Mouse (Mus musculus) testis, postnatal 14 days (tissue): Measurements from ENCODE around the gene Pim2.
A peak's percentile ranks its signal among the peaks of the same experiment; 100 is the strongest.
"Not testable (repeated sequence)": the region's sequence is repeated elsewhere in the genome, so short reads cannot be mapped to it uniquely, and the experiment has no call there.

Source experiments
- DNase-seq: peaks from one replicate; pipeline ENCODE4 v3.0.0; 2021; ENCODE audit warnings: low spot score

Gene Pim2

GRCm38 (mm10) chrX:7907735-7908134 lies 29.7 kb downstream of the Pim2 start, which contains the start of gene Gm10491:
Gm10491 (minus strand) TSS chrX:7907835.
- no peak for DNase-seq

DNA sequence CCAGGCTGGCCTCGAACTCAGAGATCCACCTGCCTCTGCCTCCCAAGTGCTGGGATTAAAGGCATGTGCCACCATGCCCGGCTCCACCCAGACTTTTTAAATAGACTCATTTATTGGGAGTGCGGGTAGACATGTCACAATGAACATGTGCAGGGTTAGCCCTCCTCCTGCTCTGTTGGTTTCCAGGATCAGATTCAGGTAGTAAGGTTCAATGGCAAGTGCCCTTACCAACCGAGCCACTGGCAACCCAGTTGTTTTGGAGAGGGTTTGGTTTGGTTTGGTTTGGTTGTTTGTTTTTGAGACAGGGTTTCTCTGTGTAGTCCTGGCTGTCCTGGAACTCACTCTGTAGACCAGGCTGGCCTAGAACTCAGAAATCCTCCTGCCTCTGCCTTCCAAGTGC lies 31.2 kb downstream of the Pim2 start, which contains the start of gene Gm10490:
Gene Gm10490, plus strand, starts transcription at position 301 of the 400 bp plus-strand sequence.
- DNase-seq, result not testable (repeated sequence)

- DNase-seq, result no peak
These were observed 32.4 kb downstream of the Pim2 start for GRCm38 (mm10) chrX:7910473-7910872.

- not testable (repeated sequence) for DNase-seq
These were observed 37.6 kb downstream of the Pim2 start for GRCm38 (mm10) chrX:7915669-7916068.

DNA sequence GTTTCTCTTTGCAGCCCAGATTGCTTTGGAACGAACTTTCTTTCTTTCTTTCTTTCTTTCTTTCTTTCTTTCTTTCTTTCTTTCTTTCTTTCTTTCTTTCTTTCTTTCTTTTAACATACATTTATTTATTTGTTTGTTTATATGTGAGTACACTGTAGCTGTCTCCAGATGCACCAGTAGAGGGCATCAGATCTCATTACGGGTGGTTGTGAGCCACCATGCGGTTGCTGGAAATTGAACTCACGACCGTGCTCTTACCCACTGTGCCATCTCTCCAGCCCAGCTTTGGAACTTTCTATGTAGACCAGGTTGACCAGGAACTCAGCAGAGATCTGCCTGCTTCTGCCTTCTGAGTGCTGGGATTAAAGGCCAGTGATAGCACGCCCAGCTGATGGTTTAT lies 39.9 kb downstream of the Pim2 start:
- not testable (repeated sequence) for DNase-seq

- DNase-seq, result no peak
These were observed 41.7 kb downstream of the Pim2 start, which contains the start of gene Pcsk1n for GRCm38 (mm10) chrX:7919601-7920383. Pcsk1n (plus strand) TSS chrX:7919822.

DNA sequence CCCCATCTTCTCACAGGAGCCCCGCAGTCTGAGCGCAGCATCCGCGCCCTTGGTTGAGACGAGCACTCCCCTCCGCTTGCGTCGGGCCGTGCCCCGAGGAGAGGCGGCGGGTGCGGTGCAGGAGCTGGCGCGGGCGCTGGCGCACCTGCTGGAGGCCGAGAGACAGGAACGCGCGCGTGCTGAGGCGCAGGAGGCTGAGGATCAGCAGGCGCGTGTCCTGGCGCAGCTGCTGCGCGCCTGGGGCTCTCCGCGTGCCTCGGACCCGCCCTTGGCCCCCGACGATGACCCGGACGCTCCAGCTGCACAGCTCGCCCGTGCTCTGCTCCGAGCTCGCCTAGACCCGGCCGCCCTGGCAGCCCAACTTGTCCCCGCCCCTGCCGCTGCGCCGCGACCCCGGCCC lies 44.0 kb downstream of the Pim2 start:
- peak; percentile 45 for DNase-seq

- no peak for DNase-seq
These were observed 48.2 kb downstream of the Pim2 start for GRCm38 (mm10) chrX:7926266-7926665.

DNA sequence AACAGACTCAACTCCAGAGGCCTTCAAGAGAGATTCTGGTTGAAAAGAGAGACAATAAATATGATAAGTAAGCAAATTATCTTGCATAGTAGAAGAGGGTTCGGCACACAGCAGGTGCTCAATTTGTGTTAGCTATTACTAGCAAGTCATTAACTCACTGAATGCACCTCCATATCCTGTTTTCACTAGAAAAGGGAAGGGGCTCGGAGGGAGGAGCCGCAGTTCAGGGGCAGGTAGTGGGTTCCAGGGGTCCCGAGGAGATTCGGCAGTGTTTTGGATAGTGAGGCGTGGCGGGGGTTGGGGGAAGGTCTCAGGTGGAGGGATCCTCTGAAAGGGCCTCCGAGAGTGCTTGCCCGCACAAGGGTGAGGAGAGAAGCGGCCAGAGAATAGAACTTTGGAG lies 49.1 kb downstream of the Pim2 start:
- DNase-seq, result no peak

DNA sequence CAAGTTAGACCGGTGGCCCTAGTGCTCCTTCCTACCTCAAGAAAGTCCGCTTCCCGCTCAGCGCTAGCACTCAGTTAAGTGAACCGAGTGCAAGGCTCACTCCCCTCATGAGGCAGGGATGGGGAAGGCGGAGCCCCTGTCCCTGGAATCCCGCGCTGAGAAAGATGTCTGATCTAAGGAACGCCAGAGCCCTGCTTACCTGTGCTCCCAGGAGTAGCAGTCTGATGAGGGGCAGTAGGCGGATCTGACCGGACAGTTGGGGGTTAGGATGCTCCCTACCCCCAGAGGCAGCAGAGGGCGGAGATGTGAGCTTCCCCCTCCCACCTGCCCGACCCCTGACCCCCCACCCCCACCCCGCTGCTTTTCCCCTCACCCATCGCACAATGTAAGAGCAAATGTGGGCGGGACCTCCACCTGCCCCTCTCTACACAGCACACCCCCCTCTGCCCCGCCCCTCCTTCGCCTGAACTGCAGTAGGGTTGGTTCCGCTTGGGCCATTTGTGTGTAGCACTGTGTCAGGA lies 50.3 kb downstream of the Pim2 start, which contains the start of gene Eras:
Gene Eras, minus strand, starts transcription at position 338 of the 521 bp plus-strand sequence.
- no peak for DNase-seq
